Mouse (Mus musculus) spleen, embryonic (tissue): ENCODE data around the gene Fbxo9.
"Not testable (repeated sequence)": the region's sequence is repeated elsewhere in the genome, so short reads cannot be mapped to it uniquely, and the experiment has no call there.

ENCODE experiments used
- CTCF ChIA-PET: fragments of 350-600 bp; sonication (Branson Sonifier 250); formaldehyde crosslinking; loops from one replicate; lab custom pipeline; 2022; lab: Charles Lee

The Fbxo9 gene

GRCm38 (mm10) chr9:78108796-78109239 lies at the start of gene Fbxo9, which contains the start of gene Ick:
Gene Fbxo9 (minus strand): TSS chr9:78109065.
Gene Ick (plus strand): TSS chr9:78109192.
- CTCF ChIA-PET, result interaction anchor here (0.8 kb wide), 1 partner anchor 193 kb away, joined by 4 read pairs; no protein-coding TSS in a partner anchor

- CTCF ChIA-PET, result no interaction called here
Observed at GRCm38 (mm10) chr9:78157221-78157620, 48.4 kb upstream of the Fbxo9 start.

GRCm38 (mm10) chr9:78154211-78154977 lies 45.5 kb upstream of the Fbxo9 start:
- CTCF ChIA-PET, result no interaction called here

GRCm38 (mm10) chr9:78149770-78150169 lies 40.9 kb upstream of the Fbxo9 start:
- CTCF ChIA-PET, result not testable (repeated sequence)

GRCm38 (mm10) chr9:78148149-78148548 lies 39.3 kb upstream of the Fbxo9 start:
- CTCF ChIA-PET, result no interaction called here

- CTCF ChIA-PET, result no interaction called here
Observed at GRCm38 (mm10) chr9:78146627-78147026, 37.8 kb upstream of the Fbxo9 start.

- CTCF ChIA-PET, result interaction anchor here (0.6 kb wide), 1 partner anchor 29 kb away, joined by 3 read pairs; no protein-coding TSS in a partner anchor
Observed at GRCm38 (mm10) chr9:78146099-78146498, 37.2 kb upstream of the Fbxo9 start.

GRCm38 (mm10) chr9:78139463-78139862 lies 30.6 kb upstream of the Fbxo9 start:
- CTCF ChIA-PET, result no interaction called here

GRCm38 (mm10) chr9:78138044-78138676 lies 29.3 kb upstream of the Fbxo9 start:
- CTCF ChIA-PET, result interaction anchor here (0.6 kb wide), 1 partner anchor 221 kb away, joined by 4 read pairs; no protein-coding TSS in a partner anchor

- CTCF ChIA-PET, result no interaction called here
Observed at GRCm38 (mm10) chr9:78135658-78136057, 26.8 kb upstream of the Fbxo9 start.

- CTCF ChIA-PET, result no interaction called here
Observed at GRCm38 (mm10) chr9:78126643-78127042, 17.8 kb upstream of the Fbxo9 start.

- CTCF ChIA-PET, result no interaction called here
Observed at GRCm38 (mm10) chr9:78126007-78126406, 17.1 kb upstream of the Fbxo9 start.

- CTCF ChIA-PET, result no interaction called here
Observed at GRCm38 (mm10) chr9:78124297-78124696, 15.4 kb upstream of the Fbxo9 start.

- CTCF ChIA-PET, result no interaction called here
Observed at GRCm38 (mm10) chr9:78122939-78123712, 14.3 kb upstream of the Fbxo9 start.

GRCm38 (mm10) chr9:78121985-78122384 lies 13.1 kb upstream of the Fbxo9 start:
- CTCF ChIA-PET, result interaction anchor here (0.6 kb wide), 1 partner anchor 29 kb away, joined by 7 read pairs; no protein-coding TSS in a partner anchor

GRCm38 (mm10) chr9:78121358-78121757 lies 12.5 kb upstream of the Fbxo9 start:
- CTCF ChIA-PET, result interaction anchor here (0.6 kb wide), 1 partner anchor 29 kb away, joined by 7 read pairs; no protein-coding TSS in a partner anchor

GRCm38 (mm10) chr9:78117690-78118089 lies 8.8 kb upstream of the Fbxo9 start:
- CTCF ChIA-PET, result no interaction called here

- CTCF ChIA-PET, result interaction anchor here (0.6 kb wide), 2 partner anchors 56 to 83 kb away, joined by 3 read pairs; no protein-coding TSS in a partner anchor
Observed at GRCm38 (mm10) chr9:78115746-78116145, 6.9 kb upstream of the Fbxo9 start.

- CTCF ChIA-PET, result interaction anchor here (0.7 to 1.3 kb wide), 2 partner anchors 62 to 1796 kb away, joined by 4 read pairs; no protein-coding TSS in a partner anchor
Observed at GRCm38 (mm10) chr9:78113538-78113885, 4.6 kb upstream of the Fbxo9 start.

- CTCF ChIA-PET, result interaction anchor here (0.6 kb wide), 2 partner anchors 12 to 87 kb away, joined by 5 to 21 read pairs; no protein-coding TSS in a partner anchor
Observed at GRCm38 (mm10) chr9:78112770-78113537, 4.1 kb upstream of the Fbxo9 start.

- CTCF ChIA-PET, result interaction anchor here (0.6 kb wide), 1 partner anchor 22 kb away, joined by 3 read pairs; no protein-coding TSS in a partner anchor
Observed at GRCm38 (mm10) chr9:78111456-78111855, 2.6 kb upstream of the Fbxo9 start.
